Mouse (Mus musculus): ENCODE results near the gene Vdac2. TPM values are rescaled to one million over a fixed set of nuclear protein-coding genes. Genes with fewer than 3 reads are reported as not detected.

The Vdac2 gene
- 100 to 1,000 TPM; 226 to 241 TPM for total RNA-seq (2021)

- DNase-seq = no peak
Observed at GRCm38 (mm10) chr14:21824938-21825337, at the start of gene Vdac2. TSS of gene Vdac2 (plus strand) at chr14:21825238.

DNA sequence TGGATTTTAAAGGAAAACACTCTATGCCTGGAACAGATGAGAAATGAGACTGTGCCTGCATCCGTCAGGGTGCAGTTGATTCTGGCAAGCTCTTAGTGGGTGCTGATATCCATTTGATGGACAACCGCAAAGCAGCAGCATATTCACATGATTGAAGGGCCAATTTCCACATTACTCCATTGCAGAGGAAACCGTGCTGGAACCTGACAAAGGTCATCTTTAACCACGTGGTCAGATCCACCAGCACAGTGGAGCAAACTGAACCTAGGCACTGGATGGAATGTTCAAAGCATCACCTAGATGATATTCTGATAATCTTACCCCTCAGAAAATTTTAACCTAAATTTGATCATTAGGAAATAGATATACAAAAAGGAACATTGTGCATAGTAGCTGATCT is 48.8 kb upstream of the Vdac2 start:
- DNase-seq = no peak

GRCm38 (mm10) chr14:21786500-21786899 is 38.5 kb upstream of the Vdac2 start:
- no peak for DNase-seq

- no peak for DNase-seq
Observed at GRCm38 (mm10) chr14:21787374-21787773, 37.7 kb upstream of the Vdac2 start.

DNA sequence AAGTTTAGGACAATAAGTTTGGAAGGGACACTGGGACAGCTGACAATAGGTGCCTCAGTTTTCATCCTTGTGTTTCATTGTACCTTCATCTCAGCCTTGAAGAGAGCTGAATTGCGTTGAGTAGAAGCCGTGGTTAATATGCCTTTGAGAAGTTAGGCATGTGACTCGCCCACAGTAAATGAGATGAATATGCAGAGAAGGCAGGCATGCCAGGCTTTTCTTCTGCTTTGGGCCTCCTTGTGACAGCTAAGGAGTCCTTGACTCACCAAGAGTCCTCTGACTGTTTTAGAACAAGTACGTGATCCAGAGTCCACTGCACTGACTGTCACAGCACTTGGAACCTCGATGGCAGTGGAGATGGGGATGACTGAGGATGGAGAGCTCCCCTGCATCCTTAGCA is 36.9 kb upstream of the Vdac2 start:
- DNase-seq = no peak

DNA sequence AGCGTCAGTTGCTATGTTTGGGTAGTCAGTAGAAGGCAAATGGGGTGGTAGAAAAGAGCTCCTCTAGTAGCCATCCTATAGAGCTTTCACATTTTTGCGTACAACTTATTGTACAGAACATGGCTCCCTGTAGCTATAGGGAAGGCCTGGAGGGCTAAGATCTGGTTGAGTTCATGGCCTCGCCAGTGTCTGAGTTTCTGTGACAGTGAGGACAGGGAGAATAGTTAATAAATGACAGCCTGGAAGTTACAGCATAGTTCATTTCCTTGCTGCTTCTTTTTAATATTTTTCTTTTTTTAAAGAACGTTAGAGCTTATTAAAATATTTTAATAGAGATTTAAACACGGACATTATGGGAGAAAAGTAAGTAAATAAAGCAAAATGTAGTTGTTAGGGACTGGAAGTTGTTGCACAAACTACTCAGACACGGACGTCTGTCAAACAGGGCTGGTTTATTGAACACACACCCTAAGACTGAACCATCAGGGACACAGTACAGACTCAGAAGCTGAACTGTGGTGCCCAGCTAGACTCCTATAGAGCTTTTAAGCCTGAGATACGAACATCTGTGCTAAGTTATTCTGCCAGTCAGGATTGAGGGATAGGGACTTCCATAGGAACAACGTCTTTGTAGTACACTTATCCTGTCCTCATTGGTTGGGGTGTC is 34.3 kb upstream of the Vdac2 start:
- no peak for DNase-seq

DNA sequence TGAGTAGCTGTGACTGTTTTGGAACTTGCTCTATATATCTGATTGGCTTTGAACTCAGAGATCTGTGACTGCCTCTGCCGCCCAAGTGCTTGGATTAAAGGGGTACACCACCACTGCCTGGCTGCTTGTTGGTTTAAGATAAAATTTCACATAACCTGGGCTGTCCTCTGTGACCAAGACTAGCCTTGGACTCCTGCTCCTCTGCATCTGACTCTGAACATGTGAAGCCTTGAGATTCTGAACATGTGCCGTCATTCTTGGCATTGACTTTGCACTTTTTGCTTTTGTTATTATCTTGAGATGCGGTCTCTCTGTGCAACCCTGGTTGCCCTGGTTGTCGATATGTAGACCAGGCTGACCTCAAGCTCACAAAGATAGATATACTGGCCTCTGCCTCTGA is 33.3 kb upstream of the Vdac2 start:
- DNase-seq = no peak

- no peak for DNase-seq
Observed at GRCm38 (mm10) chr14:21792250-21792649, 32.8 kb upstream of the Vdac2 start.

DNA sequence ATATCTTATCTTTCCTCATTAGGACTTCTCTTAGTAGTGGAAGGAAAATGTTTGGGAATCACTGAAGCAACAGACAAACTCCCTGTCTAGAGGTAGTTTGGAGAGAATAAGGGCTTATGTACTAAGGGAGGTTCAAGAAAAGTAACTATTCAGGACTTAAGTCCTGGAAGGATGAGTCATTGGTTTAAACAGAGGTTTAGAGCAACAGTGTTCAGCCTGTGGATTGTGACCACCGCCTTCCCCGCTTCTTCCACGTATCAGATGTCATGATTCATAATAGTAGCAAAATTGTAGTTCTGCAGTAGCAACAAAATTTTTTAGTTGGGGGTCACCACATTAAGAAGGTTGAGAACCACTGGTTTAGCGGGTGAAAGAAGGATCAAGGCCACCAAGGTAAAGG is 24.4 kb upstream of the Vdac2 start:
- no peak for DNase-seq

DNA sequence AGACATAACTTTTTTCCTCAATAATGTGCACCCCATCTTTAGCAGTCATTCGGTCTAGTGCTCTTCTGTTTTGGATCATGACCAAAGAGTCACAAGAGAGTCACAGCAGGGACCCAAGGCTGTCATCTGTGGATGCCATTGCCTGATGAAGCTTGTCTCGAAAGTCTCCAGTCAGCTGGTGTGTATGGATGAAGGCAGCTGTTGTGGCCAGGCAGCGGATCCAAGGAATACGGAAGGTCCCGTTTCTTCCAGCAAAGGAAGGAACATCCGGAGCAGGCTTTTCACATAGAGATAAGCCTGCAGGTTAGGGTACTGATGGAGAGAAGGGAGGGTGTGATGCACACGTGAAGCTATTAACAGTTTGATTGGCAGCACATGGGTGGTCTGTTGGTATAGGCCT is 23.4 kb upstream of the Vdac2 start:
- DNase-seq = no peak

DNA sequence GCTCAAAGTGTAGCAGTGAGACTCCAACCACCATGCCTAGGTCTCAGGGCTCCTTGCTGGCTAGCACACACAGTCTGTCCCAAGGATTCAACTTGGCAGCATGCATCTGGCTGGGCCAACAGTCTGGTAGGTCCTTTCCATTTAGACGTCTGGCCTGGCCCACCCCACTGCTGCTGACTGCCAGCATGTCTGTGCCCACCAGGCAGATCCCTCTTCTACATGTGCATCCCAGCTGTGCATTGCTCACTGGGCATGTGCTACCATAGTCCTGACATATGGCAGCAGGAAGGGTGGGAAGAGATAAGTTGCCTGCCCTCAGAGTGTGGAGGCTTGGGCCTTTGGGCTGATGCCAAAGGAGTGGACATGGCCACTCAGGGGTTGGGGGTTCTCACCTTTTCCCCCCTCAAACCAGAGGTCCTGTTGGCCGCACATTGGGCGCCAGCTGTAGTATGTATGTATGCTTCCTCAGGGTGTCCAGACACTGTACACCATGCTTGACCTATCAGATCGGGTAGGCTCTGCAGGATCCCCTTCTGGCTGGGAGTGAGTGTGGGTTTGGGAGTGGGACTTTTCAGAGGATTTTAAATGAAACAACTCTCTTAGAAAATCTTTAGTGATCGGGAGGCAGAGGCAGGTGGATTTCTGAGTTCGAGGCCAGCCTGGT is 22.4 kb upstream of the Vdac2 start:
- no peak for DNase-seq

DNA sequence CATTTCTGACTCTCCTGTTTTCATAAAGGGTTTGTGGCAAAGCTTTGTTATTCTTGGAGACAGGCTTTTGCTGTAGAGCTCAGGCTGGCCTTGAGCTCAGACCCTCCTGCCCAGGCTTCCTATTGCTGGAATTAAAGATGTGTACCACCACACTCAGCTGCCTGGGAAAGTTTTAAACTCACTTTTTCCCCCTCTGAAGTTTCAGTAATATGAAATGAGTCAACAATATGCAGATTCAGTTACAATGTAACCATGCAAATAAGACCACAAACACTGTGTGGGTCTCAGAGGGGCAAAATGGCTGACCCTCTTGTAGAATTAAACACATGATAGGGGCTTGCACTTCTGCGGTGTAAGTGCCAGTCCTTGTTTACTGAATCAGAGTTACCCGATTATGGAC is 18.8 kb upstream of the Vdac2 start:
- no peak for DNase-seq

DNA sequence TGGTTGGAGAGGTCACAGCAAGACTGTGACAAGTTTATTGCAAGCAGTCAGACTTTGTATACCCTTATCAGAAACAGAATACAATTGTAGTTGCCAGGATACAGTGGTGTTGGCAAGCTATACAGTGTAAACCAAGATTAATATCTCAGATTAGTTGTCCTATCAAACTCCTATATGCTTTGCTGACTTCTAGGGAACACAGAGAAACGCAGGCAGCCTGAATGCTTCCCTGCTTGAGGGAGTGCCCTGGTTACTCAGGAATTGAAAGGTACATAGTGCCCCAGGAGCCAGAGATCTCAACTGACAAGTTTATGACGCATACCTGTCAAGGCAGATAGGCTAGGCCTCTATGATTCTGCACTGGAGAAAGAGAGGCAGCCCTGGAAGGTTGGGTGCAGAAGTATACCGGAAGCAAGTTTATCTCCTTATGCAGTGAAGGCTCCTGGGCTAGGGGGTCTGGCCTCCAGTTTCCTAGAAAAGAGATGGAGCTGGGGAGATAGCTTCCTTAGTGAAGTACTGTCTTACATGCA is 18.3 kb upstream of the Vdac2 start:
- DNase-seq = no peak

DNA sequence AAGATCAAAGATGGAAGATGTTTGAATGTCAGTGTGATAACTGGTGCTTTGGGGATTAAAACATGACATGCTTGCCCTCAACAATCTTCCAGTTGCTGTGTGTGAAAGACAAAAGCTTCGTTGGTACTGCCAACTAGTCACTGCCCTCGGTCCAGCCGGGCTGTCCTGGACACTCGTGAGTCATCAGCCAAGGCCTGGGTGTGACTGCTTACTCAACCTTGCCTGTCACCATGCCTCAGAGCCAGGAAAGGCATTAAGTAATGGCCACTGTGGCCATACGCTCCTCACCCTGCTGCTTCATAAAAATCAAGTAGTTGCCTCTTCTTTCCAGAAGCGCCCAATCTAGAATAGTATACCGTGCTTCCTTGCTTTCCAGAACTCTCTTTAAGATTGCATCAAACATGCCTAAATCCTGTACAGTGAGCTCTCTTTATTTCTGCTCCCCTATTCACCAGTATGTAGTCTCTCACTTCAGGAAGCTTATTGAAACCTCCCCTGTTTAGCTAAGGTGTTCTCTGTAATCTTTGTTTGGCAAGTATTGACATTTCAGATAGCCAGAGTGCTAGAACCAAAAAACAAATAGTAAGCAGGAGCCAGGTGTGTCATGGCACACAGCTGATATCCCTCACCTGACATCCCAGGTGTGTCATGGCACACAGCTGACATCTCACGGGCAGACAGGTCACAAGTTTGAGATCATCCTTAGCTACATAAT is 16.7 kb upstream of the Vdac2 start:
- no peak for DNase-seq

GRCm38 (mm10) chr14:21809418-21809817 is 15.6 kb upstream of the Vdac2 start:
- DNase-seq = no peak

DNA sequence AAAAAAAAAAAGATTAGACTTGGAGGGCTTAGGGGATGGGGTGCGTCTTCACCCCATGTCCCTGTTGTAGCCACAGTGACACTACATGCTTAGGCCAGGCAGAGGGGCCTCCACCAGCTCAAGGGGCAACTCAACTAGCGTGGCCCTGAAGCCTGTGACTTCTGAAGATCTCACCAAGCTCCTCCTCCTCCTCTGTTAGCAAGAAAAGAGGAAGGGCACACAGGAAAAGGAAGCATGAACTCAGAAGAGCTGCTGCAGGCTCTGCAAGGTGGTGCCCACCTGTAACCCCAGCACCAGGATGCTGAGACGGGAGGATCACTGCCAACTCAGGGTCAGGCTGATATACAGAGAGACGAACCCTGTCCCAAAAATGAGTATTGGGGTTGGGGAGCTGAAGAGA is 13.7 kb upstream of the Vdac2 start:
- no peak for DNase-seq

DNA sequence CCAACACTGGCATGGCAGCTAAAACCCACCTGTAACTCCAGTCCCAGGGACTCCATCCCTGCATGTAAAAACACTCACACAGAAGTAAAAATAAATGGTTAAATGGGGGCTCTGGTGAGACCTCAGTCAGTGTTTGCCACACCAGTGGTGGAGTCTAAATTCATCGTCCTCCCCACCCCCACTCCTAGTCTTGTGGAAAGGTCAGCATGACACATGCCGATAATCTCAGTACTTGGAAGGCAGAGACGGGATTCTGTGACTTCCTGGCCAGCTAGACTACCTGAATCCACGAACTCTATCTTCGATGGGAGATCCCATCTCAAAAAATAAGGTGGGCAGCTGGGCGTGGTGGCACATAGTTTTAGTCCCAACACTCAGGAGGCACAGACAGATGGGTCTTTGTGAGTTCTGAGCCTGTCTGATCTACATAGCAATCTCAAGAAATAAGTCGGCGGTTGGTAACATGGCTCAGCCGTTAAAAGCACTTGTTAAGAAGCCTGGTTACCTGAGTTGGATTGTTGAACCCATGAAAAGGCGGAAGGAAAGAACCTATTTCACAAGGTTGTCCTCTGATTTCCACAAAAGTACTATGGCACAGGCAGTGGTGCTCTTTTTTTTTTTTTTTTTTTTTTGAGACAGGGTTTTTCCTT is 13.2 kb upstream of the Vdac2 start:
- DNase-seq = no peak

- peak in 1 of 2 experiments; percentile 41 for DNase-seq
Observed at GRCm38 (mm10) chr14:21812590-21813162, 12.4 kb upstream of the Vdac2 start.

DNA sequence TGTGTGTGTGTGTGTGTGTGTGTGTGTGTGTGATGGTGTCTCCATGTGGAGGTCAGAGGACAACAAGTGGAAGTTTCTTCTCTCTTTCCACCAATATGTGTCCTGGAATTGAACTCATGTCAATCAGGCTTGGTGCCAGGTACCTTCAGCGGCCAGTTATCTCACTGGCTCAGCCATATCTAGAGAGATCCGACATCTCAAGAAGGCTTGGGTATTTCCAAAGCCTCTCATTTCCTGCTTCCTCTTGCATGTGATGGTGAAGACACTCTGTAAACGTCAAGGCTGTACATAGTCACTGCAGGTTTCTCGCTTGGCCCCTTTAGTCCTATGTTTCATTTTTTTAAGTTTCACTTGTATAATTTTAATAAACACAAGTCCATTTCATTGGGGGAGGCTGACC is 11.8 kb upstream of the Vdac2 start:
- no peak for DNase-seq

- no peak for DNase-seq
Observed at GRCm38 (mm10) chr14:21813847-21814246, 11.2 kb upstream of the Vdac2 start.

DNA sequence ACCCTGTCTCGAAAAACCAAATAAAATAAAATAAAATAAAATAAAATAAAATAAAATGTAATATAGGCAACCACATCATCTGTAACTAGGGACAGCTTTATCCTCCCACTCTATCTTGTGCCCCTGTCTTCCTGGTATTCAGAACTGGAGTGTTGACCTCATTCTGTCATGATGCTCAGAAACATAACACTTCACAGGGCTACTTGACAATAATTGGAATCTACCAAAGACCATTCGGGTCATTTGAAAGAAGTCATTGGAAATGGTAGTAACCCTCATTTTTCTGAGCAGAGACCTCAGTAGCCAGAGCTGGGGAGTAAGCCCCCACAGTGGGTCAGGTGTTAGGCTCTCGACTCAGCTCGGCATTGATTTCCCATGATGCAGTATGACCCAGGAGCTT is 10.4 kb upstream of the Vdac2 start:
- DNase-seq = no peak

- DNase-seq = no peak
Observed at GRCm38 (mm10) chr14:21816255-21816654, 8.8 kb upstream of the Vdac2 start.

DNA sequence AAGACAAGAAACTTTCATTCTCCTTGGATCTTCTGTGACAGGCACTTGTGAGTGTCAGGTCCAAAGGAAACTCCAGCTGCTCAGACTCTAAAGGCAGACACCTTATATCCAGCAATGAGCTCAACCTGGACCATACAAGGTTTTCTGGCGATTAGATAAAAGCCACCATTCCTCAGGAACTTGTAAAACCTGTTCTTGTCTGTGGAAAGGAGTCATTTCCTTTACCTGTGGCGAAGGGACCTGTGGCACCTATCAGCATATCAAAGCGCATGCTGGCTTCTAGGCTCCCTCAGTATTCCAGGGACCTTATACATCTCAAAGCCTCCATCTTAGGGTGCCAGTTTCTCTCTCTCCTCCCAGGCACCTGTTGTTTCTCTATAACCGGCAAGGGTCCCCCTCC is 7.6 kb upstream of the Vdac2 start:
- DNase-seq = no peak

Measured in layer of hippocampus, postnatal 36 days (tissue).